Mouse (Mus musculus) midbrain, embryonic 13.5 days (tissue): Measurements from ENCODE around the gene Rsc1a1. TPM values are rescaled to one million over a fixed set of nuclear protein-coding genes. Genes with fewer than 3 reads are reported as not detected.

Experiments
- ATAC-seq: fragments of 200-750 bp; cut with Nextera tagmentation; 2 replicates; pipeline ENCODE4 v1.8.0; 2017; ENCODE audit warnings: mild to moderate bottlenecking, moderate TSS enrichment, moderate library complexity
- H3K27ac ChIP-seq: fragments of 300-500 bp; sonication (generic); 2 replicates; pipeline ENCODE4 v1.5.1; 2015; ENCODE audit warnings: inconsistent platforms, mild to moderate bottlenecking, moderate library complexity
- H3K27me3 ChIP-seq: fragments of 300-500 bp; sonication (generic); 2 replicates; pipeline ENCODE4 v1.6.1; 2015; ENCODE audit warnings: mild to moderate bottlenecking, inconsistent platforms
- H3K36me3 ChIP-seq: fragments of 300-500 bp; sonication (generic); 2 replicates; pipeline ENCODE4 v1.6.1; 2015; ENCODE audit warnings: mild to moderate bottlenecking, inconsistent platforms
- H3K4me1 ChIP-seq: fragments of 300-500 bp; sonication (generic); replicated peaks from 2 replicates; pipeline ENCODE4 v1.6.1; 2015; ENCODE audit warnings: inconsistent platforms
- H3K4me2 ChIP-seq: fragments of 300-500 bp; sonication (generic); replicated peaks from 2 replicates; pipeline ENCODE4 v1.6.1; 2015; ENCODE audit warnings: moderate library complexity, mild to moderate bottlenecking, inconsistent platforms
- H3K4me3 ChIP-seq: fragments of 300-500 bp; sonication (generic); replicated peaks from 2 replicates; pipeline ENCODE4 v1.5.1; 2015; ENCODE audit warnings: mild to moderate bottlenecking, inconsistent platforms
- H3K9ac ChIP-seq: fragments of 300-500 bp; sonication (generic); replicated peaks from 2 replicates; pipeline ENCODE4 v1.6.1; 2015; ENCODE audit warnings: mild to moderate bottlenecking, inconsistent platforms
- H3K9me3 ChIP-seq: fragments of 300-500 bp; sonication (generic); 2 replicates; pipeline ENCODE4 v1.6.1; 2016; ENCODE audit warnings: mild to moderate bottlenecking, inconsistent platforms
- WGBS: fragments of 180-500 bp; shearing (Covaris S2); methylation state at CpG from one replicate; pipeline ENCODE4 v1.1.7; 2015; 5-methylcytosine and 5-hydroxymethylcytosine counted together
- polyA plus RNA-seq: library from polyadenylated mRNA; unstranded; fragments of >200 nt; fragmentation: Nextera tagmentation; extraction: Ambion mirVana; gene quantifications from 2 replicates; pipeline ENCODE4 v1.2.1, GENCODE M21; 2015

Gene Rsc1a1
- polyA plus RNA-seq = 0.48 TPM in 1 of 2 replicates, not detected in the other

- no peaks in the 10 kb centered on the region for H3K9me3 ChIP-seq
- no peak within 1 kb of the TSS for H3K9ac ChIP-seq
- H3K27ac ChIP-seq = no peak within 1 kb of the TSS
- peaks cover 61% of the 10 kb centered on the region for H3K36me3 ChIP-seq
- no peak for ATAC-seq
- no peak within 1 kb of the TSS for H3K4me2 ChIP-seq
- no peaks in the 10 kb centered on the region for H3K27me3 ChIP-seq
- WGBS = 95% methylated on average over 6 of the region's 6 CpGs
- H3K4me1 ChIP-seq = 0 out of 2 replicates have a peak, but pooled peaks cover 7% of the 10 kb centered on the region
- H3K4me3 ChIP-seq = no peak within 1 kb of the TSS
Measured at GRCm38 (mm10) chr4:141685499-141685898, at the start of gene Rsc1a1. Rsc1a1 (minus strand) TSS chr4:141685599.

GRCm38 (mm10) chr4:141735206-141735560 is 49.8 kb upstream of the Rsc1a1 start:
- ATAC-seq = no peak
- peak overlapping the region; percentile 15 for H3K9ac ChIP-seq
- no peaks in the 10 kb centered on the region for H3K36me3 ChIP-seq
- 0 out of 2 replicates have a peak, but pooled peaks cover 4% of the 10 kb centered on the region for H3K27me3 ChIP-seq
- peak overlapping the region; percentile 33 for H3K4me3 ChIP-seq
- H3K4me2 ChIP-seq = peak overlapping the region; percentile 67
- H3K27ac ChIP-seq = 0 out of 2 replicates have a peak overlapping the region, but pooled peaks have one; percentile 17
- H3K9me3 ChIP-seq = no peaks in the 10 kb centered on the region
- H3K4me1 ChIP-seq = peaks cover 10% of the 10 kb centered on the region
- WGBS = 22% methylated on average over 9 of the region's 9 CpGs

DNA sequence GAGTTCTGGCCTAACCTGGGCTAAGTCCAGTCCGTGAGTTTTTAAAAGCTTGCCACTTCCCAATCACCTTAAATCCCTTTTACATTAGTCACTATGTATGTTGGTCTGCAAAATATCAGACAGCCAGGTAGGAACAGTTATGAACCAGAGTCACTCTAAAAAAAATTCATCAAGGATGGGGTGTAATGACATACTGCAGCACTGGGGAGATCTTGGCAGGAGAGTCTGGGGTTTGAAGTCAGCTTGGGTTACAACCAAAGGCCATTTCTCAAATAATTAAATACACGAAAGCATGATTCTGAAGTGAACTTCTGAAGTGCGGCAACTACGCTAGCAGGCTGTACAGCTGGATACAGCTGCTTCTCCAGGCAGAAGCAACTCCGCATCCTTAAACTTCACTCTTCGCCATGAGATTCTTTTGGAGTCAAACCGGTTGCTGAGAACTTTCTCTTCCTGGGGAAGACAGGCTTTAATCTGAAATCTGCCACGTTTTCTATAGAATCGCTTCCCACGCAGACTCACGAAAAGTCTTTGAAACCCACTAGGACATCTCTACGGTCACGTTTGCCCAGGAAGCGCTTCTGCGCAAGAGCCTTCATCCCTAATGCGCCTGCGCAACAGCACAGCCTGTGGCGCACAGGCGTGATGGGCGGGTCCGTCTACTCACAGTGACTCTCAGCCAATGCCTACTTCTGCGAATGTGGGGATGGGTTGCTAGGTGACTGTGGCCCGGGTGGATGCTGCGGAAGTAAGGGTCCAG is 49.2 kb upstream of the Rsc1a1 start:
- H3K27ac ChIP-seq = 0 out of 2 replicates have a peak overlapping the region, but pooled peaks have one; percentile 17
- 7% methylated on average over 24 of the region's 24 CpGs for WGBS

DNA sequence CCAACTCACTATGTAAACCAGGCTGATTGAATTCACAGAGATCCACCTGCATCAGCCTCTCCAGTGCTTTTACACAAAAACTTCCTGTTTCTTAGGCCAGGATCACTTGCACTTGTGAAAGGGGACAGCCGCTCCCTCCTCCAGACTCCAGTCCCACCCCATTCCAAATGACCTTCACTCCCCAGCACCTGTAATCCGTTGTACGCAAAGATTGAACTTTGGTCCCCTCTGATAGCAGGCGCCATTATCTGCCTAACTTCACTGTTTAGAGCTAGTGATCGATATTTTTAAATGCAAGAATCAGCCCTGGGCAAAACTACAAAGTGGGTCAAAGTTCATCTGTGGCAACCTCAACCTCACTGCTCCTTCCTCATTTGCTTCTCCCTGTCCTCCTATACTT is 46.4 kb upstream of the Rsc1a1 start:
- Histone ChIP-seq H3K9me3 (no peaks in the 10 kb centered on the region), H3K4me2 (no peak overlapping the region), H3K36me3 (no peaks in the 10 kb centered on the region), H3K27me3 (0 out of 2 replicates have a peak, but pooled peaks cover 4% of the 10 kb centered on the region), H3K9ac (no peak overlapping the region), H3K4me1 (peaks cover 10% of the 10 kb centered on the region), H3K27ac (no peak overlapping the region), H3K4me3 (no peak overlapping the region)
- no peak for ATAC-seq
- whole genome bisulfite sequencing = 87% methylated on average over 5 of the region's 5 CpGs

More for the DNA sequence above, 49.2 kb upstream of the Rsc1a1 start:
- Histone ChIP-seq H3K4me2 (peak overlapping the region; percentile 67), H3K9me3 (no peaks in the 10 kb centered on the region), H3K27me3 (0 out of 2 replicates have a peak, but pooled peaks cover 4% of the 10 kb centered on the region), H3K36me3 (no peaks in the 10 kb centered on the region), H3K4me3 (peak overlapping the region; percentile 33), H3K9ac (peak overlapping the region; percentile 15), H3K4me1 (peaks cover 10% of the 10 kb centered on the region)
- peak; percentile 99 for ATAC-seq

- H3K4me2 ChIP-seq = no peak overlapping the region
- no peaks in the 10 kb centered on the region for H3K9me3 ChIP-seq
- H3K9ac ChIP-seq = no peak overlapping the region
- no peak for ATAC-seq
- H3K27me3 ChIP-seq = 0 out of 2 replicates have a peak, but pooled peaks cover 4% of the 10 kb centered on the region
- no peak overlapping the region for H3K4me3 ChIP-seq
- WGBS = 87% methylated on average over 13 of the region's 13 CpGs
- no peaks in the 10 kb centered on the region for H3K36me3 ChIP-seq
- peaks cover 9% of the 10 kb centered on the region for H3K4me1 ChIP-seq
- H3K27ac ChIP-seq = no peak overlapping the region
Measured at GRCm38 (mm10) chr4:141730401-141730800, 45.0 kb upstream of the Rsc1a1 start.

GRCm38 (mm10) chr4:141729266-141729665 is 43.9 kb upstream of the Rsc1a1 start:
- no peak overlapping the region for H3K27ac ChIP-seq
- no peak for ATAC-seq
- 0 out of 2 replicates have a peak, but pooled peaks cover 1% of the 10 kb centered on the region for H3K4me1 ChIP-seq
- no peaks in the 10 kb centered on the region for H3K36me3 ChIP-seq
- H3K4me2 ChIP-seq = no peak overlapping the region
- no peak overlapping the region for H3K4me3 ChIP-seq
- H3K9ac ChIP-seq = no peak overlapping the region
- H3K9me3 ChIP-seq = no peaks in the 10 kb centered on the region
- H3K27me3 ChIP-seq = 0 out of 2 replicates have a peak, but pooled peaks cover 4% of the 10 kb centered on the region
- 86% methylated on average over 3 of the region's 3 CpGs for WGBS

DNA sequence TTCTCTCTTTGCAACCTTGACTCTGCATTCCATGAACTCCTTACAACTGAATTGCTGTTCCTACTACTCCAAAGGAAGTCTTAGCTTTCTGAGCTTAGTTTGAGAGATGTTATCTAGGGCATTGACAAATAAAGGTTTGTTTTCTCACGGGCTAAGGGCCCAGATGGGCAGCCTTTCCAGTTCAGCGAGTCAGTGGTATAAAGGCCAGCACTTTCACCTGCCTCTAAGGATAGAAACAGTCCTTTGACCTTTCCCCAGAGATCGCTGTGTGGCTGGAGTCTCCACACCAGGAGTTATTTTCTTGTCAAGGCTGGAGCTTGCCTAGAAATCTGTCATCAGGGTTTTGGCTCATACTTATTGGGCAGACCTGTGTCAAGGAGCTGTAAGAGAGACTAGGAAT is 40.3 kb upstream of the Rsc1a1 start:
- Histone ChIP-seq H3K9me3 (no peaks in the 10 kb centered on the region), H3K27me3 (no peaks in the 10 kb centered on the region), H3K9ac (no peak overlapping the region), H3K4me2 (no peak overlapping the region), H3K27ac (no peak overlapping the region), H3K36me3 (no peaks in the 10 kb centered on the region), H3K4me3 (no peak overlapping the region), H3K4me1 (peaks cover 26% of the 10 kb centered on the region)
- ATAC-seq = no peak
- WGBS = 69% methylated on average over 3 of the region's 3 CpGs

GRCm38 (mm10) chr4:141725277-141725676 is 39.9 kb upstream of the Rsc1a1 start:
- Histone ChIP-seq H3K27me3 (no peaks in the 10 kb centered on the region), H3K27ac (no peak overlapping the region), H3K36me3 (peaks cover 5% of the 10 kb centered on the region; the same call in 1 of the 2 replicates), H3K4me3 (no peak overlapping the region), H3K4me2 (no peak overlapping the region), H3K4me1 (peaks cover 29% of the 10 kb centered on the region), H3K9me3 (no peaks in the 10 kb centered on the region), H3K9ac (no peak overlapping the region)
- WGBS = 80% methylated on average over 5 of the region's 5 CpGs
- ATAC-seq = no peak

DNA sequence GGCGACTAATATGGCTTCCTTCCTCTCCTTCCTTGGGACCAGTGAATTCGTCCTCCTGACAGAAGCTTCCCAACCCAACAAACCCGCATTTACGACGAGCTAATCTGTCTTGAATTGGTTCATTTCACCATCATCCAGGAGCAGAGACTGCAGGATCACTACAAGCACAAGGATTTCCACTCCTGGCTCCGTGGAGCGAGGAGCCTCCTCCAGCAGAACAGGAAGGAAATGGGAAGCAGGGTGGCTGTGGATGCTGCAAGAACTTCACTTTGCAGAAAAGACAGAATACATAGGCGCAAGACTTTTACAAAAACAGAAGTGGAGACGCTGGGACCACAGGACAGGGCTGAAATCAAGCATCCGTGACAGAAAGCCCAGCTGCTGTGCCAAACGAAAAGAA is 39.2 kb upstream of the Rsc1a1 start:
- H3K36me3 ChIP-seq = peaks cover 8% of the 10 kb centered on the region; the same call in 1 of the 2 replicates
- no peak overlapping the region for H3K9ac ChIP-seq
- no peaks in the 10 kb centered on the region for H3K9me3 ChIP-seq
- WGBS = 70% methylated on average over 11 of the region's 11 CpGs
- no peaks in the 10 kb centered on the region for H3K27me3 ChIP-seq
- peaks cover 33% of the 10 kb centered on the region for H3K4me1 ChIP-seq
- H3K4me3 ChIP-seq = no peak overlapping the region
- no peak for ATAC-seq
- H3K27ac ChIP-seq = no peak overlapping the region
- no peak overlapping the region for H3K4me2 ChIP-seq

DNA sequence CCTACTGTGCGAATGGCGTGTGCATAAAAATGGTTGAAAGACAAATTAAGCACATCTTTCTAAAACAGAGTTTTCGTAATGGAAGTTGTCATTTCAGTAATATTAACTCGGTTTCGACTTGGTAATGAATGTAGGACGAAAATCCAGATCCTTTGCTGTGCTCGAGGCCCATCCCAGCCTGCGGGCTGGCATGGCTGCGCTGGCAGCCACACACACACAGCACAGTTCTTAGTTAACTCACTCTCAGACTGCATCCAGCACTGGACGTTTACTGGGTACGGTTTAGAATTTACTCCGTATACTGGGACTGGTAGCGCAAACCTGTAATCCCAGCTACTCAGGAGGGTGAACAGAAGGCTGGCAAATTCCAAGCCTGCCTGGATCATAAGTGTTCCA is 38.3 kb upstream of the Rsc1a1 start:
- WGBS = 8% methylated on average over 13 of the region's 13 CpGs
- peak overlapping the region; percentile 93 for H3K27ac ChIP-seq

GRCm38 (mm10) chr4:141722731-141723672 is 37.6 kb upstream of the Rsc1a1 start, which contains the start of gene Ddi2:
Ddi2 (minus strand) TSS chr4:141723419.
- Histone ChIP-seq H3K4me2 (peak within 1 kb of the TSS; percentile 97), H3K4me1 (peaks cover 33% of the 10 kb centered on the region), H3K27ac (peak within 1 kb of the TSS; percentile 93), H3K9ac (peak within 1 kb of the TSS; percentile 98), H3K9me3 (no peaks in the 10 kb centered on the region), H3K36me3 (peaks cover 8% of the 10 kb centered on the region; the same call in 1 of the 2 replicates), H3K4me3 (peak within 1 kb of the TSS; percentile 99), H3K27me3 (no peaks in the 10 kb centered on the region)
- under 1% methylated on average over 93 of the region's 105 CpGs for whole genome bisulfite sequencing
- peak; percentile 95 for ATAC-seq

More for the DNA sequence above, 38.3 kb upstream of the Rsc1a1 start:
- Histone ChIP-seq H3K4me2 (peak overlapping the region; percentile 97), H3K4me3 (peak overlapping the region; percentile 99), H3K36me3 (peaks cover 8% of the 10 kb centered on the region; the same call in 1 of the 2 replicates), H3K9me3 (no peaks in the 10 kb centered on the region), H3K4me1 (peaks cover 33% of the 10 kb centered on the region), H3K27me3 (no peaks in the 10 kb centered on the region), H3K9ac (peak overlapping the region; percentile 98)
- ATAC-seq = peak; percentile 71
